Mouse (Mus musculus) embryonic fibroblast, embryonic 13.5 days (primary cell): ENCODE results near the gene Rffl.

Source experiments
- CTCF ChIP-seq: IDR thresholded peaks from 2 replicates; pipeline ENCODE4 v1.5.1; 2011; ENCODE audit warnings: mild to moderate bottlenecking, control low read depth, low read length, moderate library complexity, borderline replicate concordance; ENCODE audit not compliant: insufficient read depth
- POLR2A ChIP-seq: IDR thresholded peaks from 2 replicates; pipeline ENCODE4 v1.6.1; 2011; ENCODE audit warnings: low read depth, mild to moderate bottlenecking, control low read depth, low read length, moderate library complexity

- TF ChIP-seq POLR2A = no peak
- TF ChIP-seq CTCF = no peak
These were observed 108.7 kb downstream of the Rffl start for GRCm38 (mm10) chr11:82762286-82762829.
